Mouse (Mus musculus) induced T-regulatory cell, adult 2 months (primary cell): ENCODE measurements around the gene B230217C12Rik.

Source experiments
- DNase-seq: peaks from one replicate; pipeline ENCODE4 v3.0.0-alpha.2; 2012; ENCODE audit warnings: low read depth

B230217C12Rik gene

GRCm38 (mm10) chr11:97840539-97840954 lies at the start of gene B230217C12Rik:
TSS of gene B230217C12Rik (plus strand) at chr11:97840780.
- peak; percentile 62 for DNase-seq

- peak; percentile 94 for DNase-seq
Measured at GRCm38 (mm10) chr11:97793165-97793564, 47.4 kb upstream of the B230217C12Rik start.

- peak; percentile 84 for DNase-seq
Measured at GRCm38 (mm10) chr11:97796910-97797309, 43.7 kb upstream of the B230217C12Rik start.

GRCm38 (mm10) chr11:97797369-97798082 lies 43.1 kb upstream of the B230217C12Rik start:
- no peak for DNase-seq

GRCm38 (mm10) chr11:97798083-97798435 lies 42.5 kb upstream of the B230217C12Rik start:
- DNase-seq, result no peak

- DNase-seq, result no peak
Measured at GRCm38 (mm10) chr11:97798782-97799145, 41.8 kb upstream of the B230217C12Rik start, which contains the start of gene Lasp1. TSS of gene Lasp1 (plus strand) at chr11:97799000.

DNA sequence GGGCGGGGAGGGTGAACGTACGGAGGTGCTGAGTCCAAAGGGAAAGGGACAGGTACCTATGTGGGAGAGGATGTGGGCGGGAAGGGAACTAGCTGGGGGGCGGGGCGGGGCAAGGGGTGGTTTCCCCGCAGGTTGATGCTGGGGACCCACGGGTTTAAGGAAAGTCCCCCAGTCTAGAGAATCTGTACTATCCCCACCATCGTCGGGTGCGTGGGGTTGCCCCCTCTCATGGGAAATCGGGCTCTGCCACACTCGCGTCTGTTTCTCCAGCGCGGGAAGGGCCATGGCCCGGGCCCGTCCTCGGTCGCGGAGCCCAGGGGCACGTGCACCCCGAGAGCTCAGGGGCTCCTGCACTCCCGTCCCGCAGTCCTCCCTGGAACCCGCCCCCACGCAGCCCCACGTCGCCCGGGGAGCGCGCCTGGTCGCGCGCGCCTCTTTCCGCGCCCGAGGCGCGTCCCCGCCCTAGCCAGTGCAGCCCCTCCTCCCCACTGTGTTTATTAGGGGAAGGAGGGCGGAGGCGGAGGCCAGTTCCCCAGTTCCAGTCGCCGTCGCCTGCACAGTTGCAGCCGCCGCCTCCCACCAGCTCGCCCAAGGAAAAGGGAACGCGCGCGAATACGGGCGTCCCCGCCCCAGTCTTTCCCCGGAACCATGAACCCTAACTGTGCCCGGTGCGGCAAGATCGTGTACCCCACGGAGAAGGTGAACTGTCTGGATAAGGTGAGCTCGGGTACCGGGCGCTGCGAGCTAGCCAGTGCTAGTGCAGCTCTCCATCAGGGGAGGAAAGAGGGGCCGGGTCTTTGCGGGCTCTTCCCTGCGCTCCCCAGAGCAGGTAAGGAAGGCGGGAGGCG lies 41.2 kb upstream of the B230217C12Rik start:
- DNase-seq, result peak; percentile 93

- DNase-seq, result peak; percentile 84
Measured at GRCm38 (mm10) chr11:97799994-97800690, 40.4 kb upstream of the B230217C12Rik start.

- DNase-seq, result peak; percentile 63
Measured at GRCm38 (mm10) chr11:97800691-97801408, 39.7 kb upstream of the B230217C12Rik start.

DNA sequence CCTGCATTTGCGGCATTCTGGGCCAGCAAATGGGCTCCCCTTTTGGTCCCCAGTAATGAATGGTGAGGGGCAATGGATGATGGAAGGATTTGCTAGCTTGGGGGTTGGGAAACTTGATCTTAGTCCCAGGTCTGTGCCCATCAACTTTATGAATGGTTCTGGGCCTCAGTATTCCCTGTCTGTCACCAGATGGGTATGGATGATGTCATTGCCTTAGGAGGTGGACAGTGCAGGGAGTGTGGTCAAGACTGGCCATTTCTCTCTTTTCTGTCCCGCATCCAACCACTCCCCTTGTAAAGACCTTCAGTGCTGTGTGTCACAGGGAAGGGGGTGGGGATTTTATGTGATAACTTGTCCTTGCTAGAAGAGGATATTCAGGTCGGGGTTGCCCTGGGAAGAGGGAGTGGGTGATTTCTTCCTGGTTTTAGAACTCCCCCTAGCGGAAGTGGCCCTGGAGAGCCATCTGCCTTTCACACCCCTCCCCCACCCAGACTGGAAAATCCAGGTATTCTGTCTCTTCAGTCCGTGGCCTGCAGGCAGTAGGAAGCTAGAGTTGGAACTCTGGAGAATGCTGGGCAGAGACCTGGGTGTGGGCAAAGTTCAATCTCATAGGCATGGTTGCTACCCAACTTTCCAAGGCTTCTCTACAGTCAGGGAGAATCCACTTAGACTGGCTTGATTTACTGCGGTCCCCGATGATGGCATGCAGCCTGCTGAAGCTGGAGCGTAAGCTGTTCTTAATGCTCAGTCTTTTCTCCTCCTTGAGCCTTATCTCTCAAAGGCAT lies 39.0 kb upstream of the B230217C12Rik start:
- DNase-seq, result peak; percentile 53

- DNase-seq, result no peak
Measured at GRCm38 (mm10) chr11:97802194-97802470, 38.4 kb upstream of the B230217C12Rik start.

DNA sequence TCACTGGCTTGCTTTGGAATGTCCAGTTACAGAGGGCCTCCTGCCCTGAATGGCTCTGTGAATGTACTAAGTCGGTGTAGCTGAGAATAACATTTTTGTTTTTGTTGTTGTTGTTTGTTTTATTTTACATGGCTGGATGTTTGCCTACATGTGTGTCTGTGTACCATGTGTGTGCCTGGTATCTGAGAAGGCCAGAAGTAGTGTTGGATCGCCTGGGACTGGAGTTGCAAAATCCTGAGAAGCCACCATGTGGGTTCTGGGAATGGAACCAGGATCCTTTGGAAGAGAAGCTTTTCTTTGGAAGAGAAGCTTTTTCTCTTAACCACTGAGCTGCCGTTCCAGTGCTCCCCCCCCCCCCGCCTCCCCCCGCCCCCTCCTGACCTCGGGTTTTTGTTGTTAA lies 38.1 kb upstream of the B230217C12Rik start:
- DNase-seq, result no peak

- no peak for DNase-seq
Measured at GRCm38 (mm10) chr11:97803847-97804246, 36.7 kb upstream of the B230217C12Rik start.

DNA sequence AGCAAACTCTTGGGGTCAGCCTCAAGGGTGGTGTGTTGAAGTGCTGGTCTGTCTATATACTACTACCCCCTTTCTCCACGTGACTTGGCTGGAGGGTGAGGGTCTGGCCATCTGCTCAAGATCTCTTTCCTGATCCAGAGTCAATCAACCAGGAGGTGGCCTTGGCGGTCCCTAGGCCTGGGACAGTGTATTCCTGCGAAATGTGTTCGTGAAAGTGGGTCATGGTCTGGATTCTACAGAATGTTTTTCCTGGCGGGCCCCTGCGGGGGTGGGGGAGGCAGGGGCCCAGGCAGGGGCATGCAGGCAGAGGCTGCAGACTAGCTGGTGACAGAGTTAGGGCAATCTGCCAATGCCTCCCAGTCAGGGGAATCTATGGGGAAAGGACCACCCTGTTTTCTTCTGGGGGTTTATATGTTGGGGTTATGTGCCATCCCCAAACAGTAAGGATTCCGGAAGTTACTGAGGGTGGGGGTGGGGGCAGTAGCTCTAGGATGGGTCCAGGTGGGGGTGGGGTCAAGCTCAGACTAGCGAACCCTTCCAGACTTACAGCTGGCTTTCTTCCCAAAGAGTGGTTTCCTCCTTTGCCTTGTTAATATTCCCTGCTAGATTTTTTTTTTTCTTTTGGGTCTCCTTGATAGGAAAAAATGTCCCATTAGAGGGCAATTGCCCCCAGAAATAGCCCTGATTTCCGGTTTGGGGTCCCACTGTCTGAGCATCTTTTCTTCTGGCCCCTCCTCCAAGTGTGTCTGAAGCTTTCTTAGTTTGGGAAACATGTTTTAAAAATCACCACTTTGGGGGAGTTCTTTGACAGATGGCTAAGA lies 35.5 kb upstream of the B230217C12Rik start:
- DNase-seq, result no peak

GRCm38 (mm10) chr11:97805662-97806612 lies 34.6 kb upstream of the B230217C12Rik start:
- no peak for DNase-seq

DNA sequence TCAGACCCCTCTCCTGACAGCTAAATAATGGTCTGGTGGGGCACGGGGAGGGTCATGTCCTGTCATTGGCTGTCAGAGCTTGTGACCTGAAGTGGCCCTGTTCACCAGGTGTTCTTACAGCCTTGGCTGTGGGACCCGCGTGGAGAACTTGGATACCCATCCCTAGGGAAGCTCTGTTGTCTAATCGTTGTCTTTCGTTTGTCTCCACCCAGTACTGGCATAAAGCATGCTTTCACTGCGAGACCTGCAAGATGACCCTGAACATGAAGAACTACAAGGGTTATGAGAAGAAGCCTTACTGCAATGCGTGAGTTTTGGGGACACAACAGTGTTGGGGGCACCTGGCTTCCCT lies 34.0 kb upstream of the B230217C12Rik start:
- no peak for DNase-seq

- no peak for DNase-seq
Measured at GRCm38 (mm10) chr11:97807626-97808025, 33.0 kb upstream of the B230217C12Rik start.

DNA sequence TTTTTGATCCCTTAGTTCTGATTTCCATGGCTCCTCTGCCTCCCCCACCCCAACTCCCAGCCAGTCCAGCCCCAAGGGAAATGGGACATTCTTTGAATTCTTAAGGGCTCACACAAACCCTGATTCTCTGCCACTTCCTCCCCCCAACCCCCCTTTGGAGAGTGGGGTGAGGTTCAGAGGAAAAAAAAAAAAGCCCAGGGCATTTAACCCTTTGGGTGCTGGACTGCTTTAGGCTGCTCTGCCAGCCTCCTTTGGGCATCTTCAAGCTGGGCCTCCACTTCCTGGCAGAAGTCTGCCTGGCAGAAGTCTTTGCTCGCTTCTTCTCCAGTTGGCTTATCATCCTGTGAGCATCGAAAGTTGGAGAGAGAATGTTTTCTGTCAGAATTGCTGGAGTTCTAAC lies 32.5 kb upstream of the B230217C12Rik start:
- DNase-seq, result peak; percentile 63

- no peak for DNase-seq
Measured at GRCm38 (mm10) chr11:97808621-97809234, 31.9 kb upstream of the B230217C12Rik start.
